Mouse (Mus musculus) forebrain, embryonic 10.5 days (tissue): ENCODE results near the gene Tnxb. TPM values are rescaled to one million over a fixed set of nuclear protein-coding genes. Genes with fewer than 3 reads are reported as not detected.
"Not testable (repeated sequence)": the region's sequence is repeated elsewhere in the genome, so short reads cannot be mapped to it uniquely, and the experiment has no call there.

Source experiments
- DNase-seq: peaks from one replicate; pipeline ENCODE4 v3.0.0-alpha.2; 2017; ENCODE audit warnings: low spot score; ENCODE audit errors: extremely low spot score
- H3K27ac ChIP-seq: fragments of 300-500 bp; sonication (generic); 2 replicates; pipeline ENCODE4 v1.5.1; 2016; ENCODE audit warnings: mild to moderate bottlenecking
- H3K27me3 ChIP-seq: fragments of 300-500 bp; sonication (generic); 2 replicates; pipeline ENCODE4 v1.6.1; 2016; ENCODE audit warnings: mild to moderate bottlenecking; ENCODE audit not compliant: poor library complexity, severe bottlenecking
- H3K36me3 ChIP-seq: fragments of 300-500 bp; sonication (generic); replicated peaks from 2 replicates; pipeline ENCODE4 v1.6.1; 2016; ENCODE audit warnings: mild to moderate bottlenecking, moderate library complexity
- H3K4me1 ChIP-seq: fragments of 300-500 bp; sonication (generic); 2 replicates; pipeline ENCODE4 v1.6.1; 2016
- H3K4me3 ChIP-seq: fragments of 300-500 bp; sonication (generic); 2 replicates; pipeline ENCODE4 v1.5.1; 2016; ENCODE audit warnings: mild to moderate bottlenecking, moderate library complexity
- H3K9me3 ChIP-seq: fragments of 300-500 bp; sonication (generic); 2 replicates; pipeline ENCODE4 v1.6.1; 2016; ENCODE audit warnings: mild to moderate bottlenecking, moderate library complexity
- WGBS: fragments of 180-500 bp; shearing (Covaris S2); methylation state at CpG from one replicate; pipeline ENCODE4 v1.1.7; 2016; 5-methylcytosine and 5-hydroxymethylcytosine counted together
- polyA plus RNA-seq: library from polyadenylated mRNA; unstranded; fragments of >200 nt; fragmentation: Nextera tagmentation; extraction: Ambion mirVana; gene quantifications from 2 replicates; pipeline ENCODE4 v1.2.1, GENCODE M21; 2016

Tnxb gene
- polyA plus RNA-seq, 1 experiment from 2014 or later = not detected

DNA sequence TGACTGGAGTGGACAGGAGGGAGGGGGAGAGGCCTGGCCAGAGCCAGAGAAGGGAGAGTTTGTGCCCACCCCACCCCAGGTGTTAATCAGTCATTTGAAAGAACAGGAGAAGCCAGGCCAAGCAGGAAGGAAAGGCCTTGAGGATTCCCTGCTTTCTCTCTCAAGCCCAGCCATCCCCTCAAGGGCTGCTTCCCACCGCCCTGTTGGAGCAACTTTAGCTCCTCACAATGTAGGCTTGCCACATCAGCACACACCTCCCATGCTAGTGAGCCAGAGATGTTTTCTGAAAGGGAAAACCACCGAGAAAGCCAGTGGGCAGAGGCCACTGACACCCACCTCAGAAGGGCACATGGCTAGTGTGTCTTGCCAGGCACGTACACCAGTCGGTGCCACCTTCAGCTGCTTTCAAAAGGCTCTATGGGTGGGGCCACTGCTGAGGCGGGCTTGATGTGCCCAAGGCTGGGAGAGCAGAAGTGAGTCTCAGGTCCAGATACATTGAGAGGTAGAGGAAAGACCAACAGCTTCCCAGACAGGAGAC, 44.6 kb downstream of the Tnxb start:
- DNase-seq, H3K4me1 ChIP-seq, H3K27me3 ChIP-seq, H3K27ac ChIP-seq, H3K4me3 ChIP-seq, H3K9me3 ChIP-seq, H3K36me3 ChIP-seq: not testable (repeated sequence)
- WGBS = 83% methylated on average over 5 of the region's 5 CpGs

GRCm38 (mm10) chr17:34715451-34715850, 45.1 kb downstream of the Tnxb start:
- not testable (repeated sequence) for H3K4me3 ChIP-seq, H3K36me3 ChIP-seq, H3K27ac ChIP-seq, H3K27me3 ChIP-seq, H3K4me1 ChIP-seq, H3K9me3 ChIP-seq, DNase-seq
- WGBS = 84% methylated on average over 6 of the region's 7 CpGs

DNA sequence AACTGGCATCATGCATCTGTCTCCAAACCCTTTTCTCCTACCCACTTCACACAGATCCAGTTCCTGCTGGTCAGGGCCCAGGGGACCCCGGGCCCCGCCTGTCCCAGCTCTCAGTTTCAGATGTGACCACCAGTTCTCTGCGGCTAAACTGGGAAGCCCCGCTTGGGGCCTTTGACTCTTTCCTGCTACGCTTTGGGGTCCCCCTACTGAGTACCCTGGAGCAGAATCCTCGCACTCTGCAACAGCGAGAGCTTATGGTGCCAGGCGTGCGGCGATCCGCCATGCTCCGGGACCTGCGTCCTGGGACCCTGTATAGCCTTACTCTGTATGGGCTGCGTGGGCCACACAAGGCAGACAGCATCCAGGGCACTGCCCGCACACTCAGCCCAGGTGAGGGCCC, 45.9 kb downstream of the Tnxb start:
- no peaks in the 10 kb centered on the region for H3K9me3 ChIP-seq
- no peak overlapping the region for H3K27ac ChIP-seq
- WGBS = 92% methylated on average over 15 of the region's 15 CpGs
- no peak for DNase-seq
- no peak overlapping the region for H3K4me3 ChIP-seq
- no peaks in the 10 kb centered on the region for H3K36me3 ChIP-seq
- H3K27me3 ChIP-seq = no peaks in the 10 kb centered on the region
- no peaks in the 10 kb centered on the region for H3K4me1 ChIP-seq

- DNase-seq = no peak
- Histone ChIP-seq H3K27ac (no peak overlapping the region), H3K9me3 (no peaks in the 10 kb centered on the region), H3K27me3 (no peaks in the 10 kb centered on the region), H3K4me1 (no peaks in the 10 kb centered on the region), H3K4me3 (no peak overlapping the region), H3K36me3 (no peaks in the 10 kb centered on the region)
- WGBS = 82% methylated on average over 11 of the region's 11 CpGs
Observed at GRCm38 (mm10) chr17:34717401-34717800, 47.1 kb downstream of the Tnxb start.

- not testable (repeated sequence) for H3K9me3 ChIP-seq, DNase-seq, H3K36me3 ChIP-seq, H3K27ac ChIP-seq, H3K4me3 ChIP-seq, H3K27me3 ChIP-seq, H3K4me1 ChIP-seq
- 85% methylated on average over 8 of the region's 8 CpGs for WGBS
Observed at GRCm38 (mm10) chr17:34719886-34720285, 49.6 kb downstream of the Tnxb start.

DNA sequence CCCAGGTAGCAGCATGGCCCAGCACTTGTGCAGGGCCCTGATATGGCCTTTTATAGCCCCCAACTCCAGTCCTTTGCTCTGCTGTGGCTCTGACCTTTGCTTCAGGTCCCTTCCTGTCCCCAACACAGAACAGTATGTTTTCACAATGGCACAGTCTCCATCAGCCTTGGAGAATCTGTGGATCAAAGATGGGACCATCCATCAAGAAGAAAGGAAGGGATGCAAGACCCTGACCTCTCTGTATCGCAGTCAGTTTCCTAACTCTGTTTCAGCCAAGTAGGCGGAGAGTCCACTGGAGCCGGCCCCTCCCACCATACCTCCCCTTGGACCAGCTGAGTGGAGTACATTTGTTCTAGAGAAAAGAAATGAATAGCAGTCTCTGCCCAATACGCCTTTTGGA, 51.9 kb downstream of the Tnxb start:
- not testable (repeated sequence) for H3K27ac ChIP-seq, H3K27me3 ChIP-seq, H3K4me3 ChIP-seq, H3K36me3 ChIP-seq, DNase-seq, H3K9me3 ChIP-seq, H3K4me1 ChIP-seq
- WGBS = 93% methylated on average over 4 of the region's 4 CpGs

GRCm38 (mm10) chr17:34723066-34723465, 52.7 kb downstream of the Tnxb start:
- DNase-seq = no peak
- Histone ChIP-seq H3K36me3 (no peaks in the 10 kb centered on the region), H3K27me3 (no peaks in the 10 kb centered on the region), H3K9me3 (peaks cover 7% of the 10 kb centered on the region), H3K27ac (no peak overlapping the region), H3K4me3 (no peak overlapping the region), H3K4me1 (no peaks in the 10 kb centered on the region)
- WGBS = 88% methylated on average over 4 of the region's 4 CpGs

- H3K27me3 ChIP-seq = no peaks in the 10 kb centered on the region
- H3K27ac ChIP-seq = no peak overlapping the region
- DNase-seq = no peak
- H3K36me3 ChIP-seq = no peaks in the 10 kb centered on the region
- H3K4me1 ChIP-seq = no peaks in the 10 kb centered on the region
- H3K9me3 ChIP-seq = peaks cover 3% of the 10 kb centered on the region
- H3K4me3 ChIP-seq = no peak overlapping the region
- WGBS = 97% methylated on average over 2 of the region's 2 CpGs
Observed at GRCm38 (mm10) chr17:34727887-34728286, 57.6 kb downstream of the Tnxb start.

GRCm38 (mm10) chr17:34729155-34729554, 58.8 kb downstream of the Tnxb start:
- not testable (repeated sequence) for H3K27me3 ChIP-seq, H3K4me1 ChIP-seq, H3K4me3 ChIP-seq, H3K27ac ChIP-seq, H3K9me3 ChIP-seq, H3K36me3 ChIP-seq, DNase-seq
- WGBS = 86% methylated on average over 11 of the region's 11 CpGs

DNA sequence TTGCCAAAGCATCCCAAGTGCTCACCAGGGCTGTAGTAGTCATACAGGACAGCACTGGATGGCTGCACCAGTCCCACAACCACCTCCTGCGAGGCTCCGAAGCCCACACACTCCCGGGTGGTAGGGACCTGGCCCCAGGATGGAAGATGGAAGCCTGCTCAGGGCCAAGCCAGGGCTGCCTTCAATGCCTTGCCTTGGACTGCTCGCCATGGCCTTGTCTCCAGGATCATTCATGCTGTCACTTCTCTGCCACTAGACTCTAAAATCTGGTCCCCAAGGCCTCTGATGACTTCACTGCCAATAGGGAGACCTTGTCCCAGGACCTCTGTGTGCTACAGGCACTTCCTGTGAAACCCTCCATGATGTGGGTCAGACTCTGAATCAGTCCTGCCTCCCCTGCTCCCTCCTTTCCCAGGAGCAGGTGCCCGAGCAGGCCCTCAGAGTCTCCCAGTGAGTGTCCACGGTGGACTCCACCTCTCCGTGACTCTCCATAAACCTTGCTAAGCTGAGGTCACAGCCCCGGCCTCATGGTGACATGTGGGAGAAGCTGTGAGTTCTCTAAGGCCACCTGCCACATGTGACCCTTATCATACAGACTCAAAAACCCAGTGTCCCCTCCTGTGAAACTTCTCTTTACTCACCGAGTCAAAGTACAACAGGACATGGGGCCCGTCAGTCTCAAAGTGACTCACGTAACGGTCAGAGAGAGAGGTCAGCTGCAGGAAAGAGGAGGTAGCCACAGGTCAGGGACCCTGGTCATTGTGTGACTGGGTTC, 59.6 kb downstream of the Tnxb start:
- WGBS = 93% methylated on average over 12 of the region's 12 CpGs
- not testable (repeated sequence) for DNase-seq, H3K4me1 ChIP-seq, H3K4me3 ChIP-seq, H3K27ac ChIP-seq, H3K36me3 ChIP-seq, H3K27me3 ChIP-seq, H3K9me3 ChIP-seq

DNA sequence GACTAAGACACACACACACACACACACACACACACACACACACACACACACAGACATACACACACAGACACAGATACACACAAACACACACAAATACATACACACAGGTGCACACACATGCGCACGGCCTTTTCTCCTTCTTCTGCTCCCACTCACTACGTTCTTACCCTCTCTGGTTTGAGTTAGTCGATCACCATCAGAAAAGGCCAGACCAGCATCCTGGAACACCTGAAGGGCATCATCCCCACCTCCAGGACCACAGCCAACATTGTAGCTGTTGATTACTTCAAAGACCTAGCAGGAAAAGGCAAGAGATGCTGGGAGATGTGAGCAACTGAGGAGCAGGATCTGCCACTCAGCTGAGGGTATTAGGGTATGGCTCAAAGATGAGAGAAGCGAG, 67.1 kb downstream of the Tnxb start:
- H3K4me1 ChIP-seq, H3K27ac ChIP-seq, H3K36me3 ChIP-seq, H3K9me3 ChIP-seq, DNase-seq, H3K27me3 ChIP-seq, H3K4me3 ChIP-seq: not testable (repeated sequence)
- WGBS = 87% methylated on average over 5 of the region's 5 CpGs

GRCm38 (mm10) chr17:34739708-34740107, 69.4 kb downstream of the Tnxb start:
- not testable (repeated sequence) for H3K36me3 ChIP-seq, H3K9me3 ChIP-seq, H3K27me3 ChIP-seq, H3K4me1 ChIP-seq, H3K27ac ChIP-seq, DNase-seq, H3K4me3 ChIP-seq
- 85% methylated on average over 7 of the region's 7 CpGs for WGBS

DNA sequence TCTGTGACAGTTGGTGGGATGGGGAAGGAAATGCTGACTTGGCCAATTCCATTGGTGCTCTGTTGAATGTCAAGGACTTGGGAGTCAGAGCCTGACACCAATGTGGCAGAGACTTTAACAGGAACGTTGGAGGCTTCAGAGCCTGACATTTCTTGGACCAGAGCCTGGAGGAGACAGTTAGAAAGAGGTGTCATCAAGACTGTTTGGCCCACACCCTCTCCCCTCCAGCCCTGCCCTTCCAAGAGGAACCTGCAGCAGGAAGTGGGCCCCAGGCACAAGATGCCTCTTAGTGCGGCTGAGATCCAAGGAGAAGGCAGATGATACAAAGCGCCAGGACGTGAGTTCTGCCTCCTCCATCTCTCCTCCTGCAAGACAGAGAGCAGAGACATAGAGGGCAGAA, 69.9 kb downstream of the Tnxb start:
- Histone ChIP-seq H3K36me3 (no peaks in the 10 kb centered on the region), H3K9me3 (no peaks in the 10 kb centered on the region), H3K4me1 (no peaks in the 10 kb centered on the region), H3K27me3 (no peaks in the 10 kb centered on the region), H3K4me3 (no peak overlapping the region), H3K27ac (no peak overlapping the region)
- no peak for DNase-seq
- 78% methylated on average over 4 of the region's 4 CpGs for WGBS

- DNase-seq = no peak
- H3K4me1 ChIP-seq = no peaks in the 10 kb centered on the region
- no peak within 1 kb of the TSS for H3K4me3 ChIP-seq
- no peaks in the 10 kb centered on the region for H3K27me3 ChIP-seq
- no peak within 1 kb of the TSS for H3K27ac ChIP-seq
- peaks cover 12% of the 10 kb centered on the region for H3K9me3 ChIP-seq
- WGBS = 92% methylated on average over 7 of the region's 7 CpGs
- no peaks in the 10 kb centered on the region for H3K36me3 ChIP-seq
Observed at GRCm38 (mm10) chr17:34743719-34744118, 73.4 kb downstream of the Tnxb start, which contains the start of gene C4b. Gene C4b (minus strand): TSS chr17:34743882.
